Mouse (Mus musculus) G1E-ER4 (cell line): ENCODE measurements around the gene Mrps5. TPM values are rescaled to one million over a fixed set of nuclear protein-coding genes. Genes with fewer than 3 reads are reported as not detected.

Experiments
- GATA1 ChIP-seq: IDR thresholded peaks from one replicate; pipeline ENCODE4 v1.8.0; 2012; ENCODE audit warnings: low read length, inconsistent platforms
- polyA plus RNA-seq: library from polyadenylated mRNA; stranded (reverse); fragments of >175 nt; gene quantifications from 2 replicates; pipeline ENCODE4 v1.2.3, GENCODE M21; 2012

The Mrps5 gene
- 228 and 229 TPM in 2 replicates for polyA plus RNA-seq

GRCm38 (mm10) chr2:127586694-127587513, at the start of gene Mrps5, which contains the start of gene Zfp661:
TSS of gene Mrps5 (plus strand) at chr2:127587222.
TSS of gene Zfp661 (minus strand) at chr2:127587094.
- TF ChIP-seq GATA1 = no peak

- no peak for TF ChIP-seq GATA1
Measured at GRCm38 (mm10) chr2:127537548-127537947, 49.5 kb upstream of the Mrps5 start.

- no peak for TF ChIP-seq GATA1
Measured at GRCm38 (mm10) chr2:127539494-127539893, 47.5 kb upstream of the Mrps5 start.

GRCm38 (mm10) chr2:127541185-127541584, 45.8 kb upstream of the Mrps5 start, which contains the start of gene Prom2:
TSS of gene Prom2 (minus strand) at chr2:127541467.
- no peak for TF ChIP-seq GATA1

- no peak for TF ChIP-seq GATA1
Measured at GRCm38 (mm10) chr2:127541697-127542096, 45.3 kb upstream of the Mrps5 start.

- TF ChIP-seq GATA1 = no peak
Measured at GRCm38 (mm10) chr2:127548342-127549074, 38.5 kb upstream of the Mrps5 start.

- TF ChIP-seq GATA1 = no peak
Measured at GRCm38 (mm10) chr2:127549711-127550110, 37.3 kb upstream of the Mrps5 start.

GRCm38 (mm10) chr2:127550446-127550845, 36.6 kb upstream of the Mrps5 start:
- TF ChIP-seq GATA1 = no peak

GRCm38 (mm10) chr2:127551078-127551477, 35.9 kb upstream of the Mrps5 start:
- TF ChIP-seq GATA1 = no peak

- TF ChIP-seq GATA1 = no peak
Measured at GRCm38 (mm10) chr2:127559070-127559966, 27.7 kb upstream of the Mrps5 start.

- no peak for TF ChIP-seq GATA1
Measured at GRCm38 (mm10) chr2:127573322-127573721, 13.7 kb upstream of the Mrps5 start.

GRCm38 (mm10) chr2:127584436-127584858, 2.6 kb upstream of the Mrps5 start:
- no peak for TF ChIP-seq GATA1

GRCm38 (mm10) chr2:127587514-127587844, 457 bp downstream of the Mrps5 start:
- no peak for TF ChIP-seq GATA1

GRCm38 (mm10) chr2:127588897-127589296, 1.9 kb downstream of the Mrps5 start:
- no peak for TF ChIP-seq GATA1

- TF ChIP-seq GATA1 = no peak
Measured at GRCm38 (mm10) chr2:127590204-127590603, 3.2 kb downstream of the Mrps5 start.
